Mouse (Mus musculus): ENCODE measurements at regions not wholly inside any gene's neighbourhood (a gene's known extent, or its start where the extent isn't known, plus 50 kb on each side); places are given as distances from the start of the nearest gene placed in this dataset.

DNA sequence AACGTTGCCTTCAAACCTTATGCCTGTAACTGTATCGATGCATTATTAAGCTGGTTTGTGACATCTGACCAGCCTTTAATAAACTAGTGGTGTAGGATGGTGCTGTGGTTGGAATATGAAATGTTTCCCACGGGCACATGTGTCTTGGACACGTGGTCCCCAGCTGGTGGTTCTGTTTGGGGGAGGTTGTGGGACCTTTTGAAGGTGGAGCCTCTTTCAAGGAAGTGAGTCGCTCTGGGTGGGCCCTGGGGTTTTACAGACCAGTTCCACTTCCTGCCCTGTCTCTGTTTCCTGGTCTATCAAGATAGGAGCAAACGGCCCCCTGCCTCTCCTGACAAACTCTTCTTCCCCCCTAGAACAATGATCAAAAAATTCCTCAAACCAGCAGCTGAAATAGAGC, 232.1 kb downstream of the Gadd45g start:
- TF ChIP-seq POLR2A (IDR thresholded peaks at IDR 0.05; ENCODE audit: control insufficient read depth in 1 of 2, insufficient read depth in 1 of 2, low read depth in 1 of 2, low read length in 2 of 2, poor library complexity in 1 of 2): no peak
- no peak for TF ChIP-seq E2F4 (IDR thresholded peaks at IDR 0.05; ENCODE audit: borderline replicate concordance, low read depth, low read length)
- no peak for TF ChIP-seq CTCF (IDR thresholded peaks at IDR 0.05 in 2 of 3, conservative IDR thresholded peaks at IDR 0.05 in 1 of 3; ENCODE audit: control insufficient read depth in 1 of 3, insufficient read depth in 1 of 3, low read depth in 2 of 3, low read length in 3 of 3, poor library complexity in 1 of 3, severe bottlenecking in 1 of 3)
- no peak for TF ChIP-seq MXI1 (IDR thresholded peaks at IDR 0.05; ENCODE audit: low read depth, low read length)
- TF ChIP-seq EP300 (IDR thresholded peaks at IDR 0.05; ENCODE audit: low read depth in 1 of 2, low read length in 2 of 2): no peak

Measured in MEL (cell line).